Mouse (Mus musculus) hindbrain, embryonic 13.5 days (tissue): ENCODE results near the gene Rpl24. TPM values are rescaled to one million over a fixed set of nuclear protein-coding genes. Genes with fewer than 3 reads are reported as not detected.

ENCODE experiments used
- polyA plus RNA-seq: library from polyadenylated mRNA; unstranded; fragments of >200 nt; fragmentation: Nextera tagmentation; extraction: Ambion mirVana; gene quantifications from 2 replicates; pipeline ENCODE4 v1.2.1, GENCODE M21; 2015

Gene Rpl24
- polyA plus RNA-seq, 1 experiment from 2014 or later: 616 TPM

Other genes starting within 250 kb of the Rpl24 start
- gene Nfkbiz, start 127.4 kb upstream of the Rpl24 start, polyA plus RNA-seq: 1.6 and 3.1 TPM in 2 replicates
- gene Nxpe3, start 71.0 kb upstream of the Rpl24 start, polyA plus RNA-seq: 1.1 and 1.2 TPM in 2 replicates
- gene Cep97, start 31.4 kb upstream of the Rpl24 start, polyA plus RNA-seq: 16.9 and 17.3 TPM in 2 replicates
- gene Zbtb11, start 7.6 kb downstream of the Rpl24 start, polyA plus RNA-seq: 21.5 and 22.3 TPM in 2 replicates
- gene Pcnp, start 63.5 kb downstream of the Rpl24 start, polyA plus RNA-seq: 252 and 255 TPM in 2 replicates
- 20.4 and 22.3 TPM in 2 replicates for gene Trmt10c, start 71.5 kb downstream of the Rpl24 start, polyA plus RNA-seq
- 64.5 and 64.6 TPM in 2 replicates for gene Senp7, start 82.1 kb downstream of the Rpl24 start, polyA plus RNA-seq
- gene Impg2, start 238.0 kb downstream of the Rpl24 start, polyA plus RNA-seq: 0.49 and 0.87 TPM in 2 replicates